Mouse (Mus musculus): ENCODE measurements around the gene Gatad1.

DNA sequence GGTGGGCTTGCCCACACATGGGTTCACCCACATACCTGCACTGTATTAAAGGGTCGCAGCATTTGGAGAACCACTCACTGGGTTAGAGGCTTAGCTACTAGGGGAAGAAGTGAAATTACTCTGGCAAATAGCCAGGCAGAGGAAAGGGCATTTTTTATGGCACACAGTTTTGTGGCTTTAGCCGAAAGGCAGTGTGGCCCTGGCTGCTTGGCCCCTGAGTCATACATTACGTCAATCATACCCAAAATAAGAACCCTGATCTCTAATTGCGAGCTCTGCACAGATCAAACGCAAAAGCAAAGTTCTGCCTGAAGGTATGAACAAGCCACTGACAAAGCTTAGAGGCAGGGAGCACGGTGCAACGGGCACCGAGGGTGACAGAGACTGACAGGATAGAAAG, 31.3 kb upstream of the Gatad1 start:
- TF ChIP-seq MAX (IDR thresholded peaks at IDR 0.05) (no peak), CTCF (IDR thresholded peaks at IDR 0.05; ENCODE audit: control insufficient read depth, insufficient read depth, insufficient read length) (no peak), MYOG (IDR thresholded peaks at IDR 0.05; ENCODE audit: control insufficient read depth, extremely low read depth, insufficient read length) (no peak), MYOD1 (IDR thresholded peaks at IDR 0.05; ENCODE audit: control insufficient read depth, insufficient read length, low read depth) (no peak), FOSL1 (IDR thresholded peaks at IDR 0.05; ENCODE audit: insufficient read depth, low read length, poor library complexity, severe bottlenecking) (no peak)

Measured in C2C12 (cell line).